ENCODE assay signal across 13 mouse cellular contexts in genomic region chr13:97453090-97453430, GRCm38 (mm10).
DNase-seq lines count a peak whose midpoint lies in the region; ATAC-seq and TF ChIP-seq lines count a peak whose summit lies in the region.
"Had no signal": no experiment of that assay in that cellular context is flagged by ENCODE, and none has a peak within 500 bp of the region (broad histone marks: within the 10 kb centered on the region; RNA-seq: fewer than 3 reads in every experiment).

No protein-coding gene starts in this region.

- no peak for TF ChIP-seq POLR2A in thymus, adult 2 months (IDR thresholded peaks at IDR 0.05; ENCODE audit: control insufficient read depth, extremely low read depth, insufficient read depth, low read length, poor library complexity)

- no peak for TF ChIP-seq CTCF in thymus, adult 2 months (IDR thresholded peaks at IDR 0.05; ENCODE audit: borderline replicate concordance, control insufficient read depth, extremely low read depth, insufficient read depth, low read length, poor library complexity)

- 0 out of 2 replicates have a peak overlapping the region, but pooled peaks have one; percentile 15 for H3K27ac ChIP-seq in hindbrain, embryonic 13.5 days
- no peak overlapping the region for H3K27ac ChIP-seq in hindbrain, embryonic 12.5 days
- 0 out of 2 replicates have a peak overlapping the region, but pooled peaks have one; percentile 28 for H3K27ac ChIP-seq in intestine, embryonic 14.5 days (ENCODE audit: low read depth)
- H3K27ac ChIP-seq in thymus, adult 2 months (ENCODE audit: control insufficient read depth, insufficient read depth, low read length) = no peak overlapping the region
- H3K27ac ChIP-seq: neural tube, embryonic 12.5 days had no signal

- H3K27me3 ChIP-seq in hindbrain, embryonic 13.5 days = no peaks in the 10 kb centered on the region
- no peaks in the 10 kb centered on the region for H3K27me3 ChIP-seq in hindbrain, embryonic 12.5 days
- no peaks in the 10 kb centered on the region for H3K27me3 ChIP-seq in intestine, embryonic 14.5 days (replicated peaks; ENCODE audit: control insufficient read depth, insufficient read depth, low read length)
- no peaks in the 10 kb centered on the region for H3K27me3 ChIP-seq in thymus, adult 2 months (ENCODE audit: control insufficient read depth, insufficient read depth, low read length)
- H3K27me3 ChIP-seq: neural tube, embryonic 12.5 days had no signal

- peak; percentile 74 for DNase-seq in embryo, embryonic 10 days (ENCODE audit: low spot score)
- no peak for DNase-seq in intestine, embryonic 14.5 days (ENCODE audit: low spot score)
- no peak for DNase-seq in cerebellum, adult 8-10 months
- DNase-seq in urinary bladder, adult 2 months (ENCODE audit: low spot score) = no peak
- no peak for DNase-seq in thymus, adult 2 months
- DNase-seq: heart, adult 11 months; kidney, adult 9 months; lung, postnatal 36 days; thymus, postnatal 14 days had no signal

- H3K9ac ChIP-seq in hindbrain, embryonic 13.5 days = no peak overlapping the region
- H3K9ac ChIP-seq in hindbrain, embryonic 12.5 days = no peak overlapping the region
- H3K9ac ChIP-seq in intestine, embryonic 14.5 days (ENCODE audit: low read length) = no peak overlapping the region
- H3K9ac ChIP-seq: neural tube, embryonic 12.5 days had no signal

- H3K36me3 ChIP-seq in hindbrain, embryonic 13.5 days = no peaks in the 10 kb centered on the region
- H3K36me3 ChIP-seq in hindbrain, embryonic 12.5 days = no peaks in the 10 kb centered on the region
- H3K36me3 ChIP-seq in intestine, embryonic 14.5 days (ENCODE audit: control insufficient read depth, insufficient read depth, low read length) = no peaks in the 10 kb centered on the region
- H3K36me3 ChIP-seq in thymus, adult 2 months (ENCODE audit: control insufficient read depth, insufficient read depth, low read length) = no peaks in the 10 kb centered on the region
- H3K36me3 ChIP-seq: neural tube, embryonic 12.5 days had no signal

- H3K9me3 ChIP-seq in hindbrain, embryonic 13.5 days = no peaks in the 10 kb centered on the region
- no peaks in the 10 kb centered on the region for H3K9me3 ChIP-seq in hindbrain, embryonic 12.5 days (replicated peaks)
- no peaks in the 10 kb centered on the region for H3K9me3 ChIP-seq in intestine, embryonic 14.5 days (ENCODE audit: control insufficient read depth, low read length)
- H3K9me3 ChIP-seq: neural tube, embryonic 12.5 days had no signal

- H3K4me1 ChIP-seq in hindbrain, embryonic 13.5 days (replicated peaks) = peaks cover 17% of the 10 kb centered on the region
- H3K4me1 ChIP-seq in hindbrain, embryonic 12.5 days = peaks cover 22% of the 10 kb centered on the region
- peaks cover 27% of the 10 kb centered on the region for H3K4me1 ChIP-seq in intestine, embryonic 14.5 days (replicated peaks; ENCODE audit: control insufficient read depth, insufficient read depth, low read length)
- H3K4me1 ChIP-seq in thymus, adult 2 months (replicated peaks; ENCODE audit: control insufficient read depth, insufficient read depth, low read length) = peaks cover 38% of the 10 kb centered on the region

- no peak overlapping the region for H3K4me2 ChIP-seq in hindbrain, embryonic 13.5 days
- no peak overlapping the region for H3K4me2 ChIP-seq in hindbrain, embryonic 12.5 days (replicated peaks)
- H3K4me2 ChIP-seq in intestine, embryonic 14.5 days (ENCODE audit: low read length) = no peak overlapping the region
- H3K4me2 ChIP-seq: neural tube, embryonic 12.5 days had no signal

- 18% methylated on average over 5 of the region's 5 CpGs for WGBS in hindbrain, embryonic 13.5 days
- 13% methylated on average over 5 of the region's 5 CpGs for WGBS in hindbrain, embryonic 12.5 days
- WGBS in intestine, embryonic 14.5 days = 13% methylated on average over 5 of the region's 5 CpGs
- 75% methylated on average over 5 of the region's 5 CpGs for WGBS in thymus, adult 2 months

- ATAC-seq in hindbrain, embryonic 13.5 days (ENCODE audit: low FRiP score) = no peak
- ATAC-seq in hindbrain, embryonic 12.5 days (ENCODE audit: low FRiP score) = no peak
- ATAC-seq in intestine, embryonic 14.5 days (replicated peaks; ENCODE audit: low FRiP score, low TSS enrichment, low read depth) = no peak
- ATAC-seq in megakaryocyte-erythroid progenitor cell, adult 5-6 weeks (replicated peaks; ENCODE audit: low FRiP score, low TSS enrichment, poor library complexity, severe bottlenecking) = peak; percentile 87

- no peak overlapping the region for H3K4me3 ChIP-seq in hindbrain, embryonic 13.5 days
- no peak overlapping the region for H3K4me3 ChIP-seq in hindbrain, embryonic 12.5 days
- H3K4me3 ChIP-seq in intestine, embryonic 14.5 days (ENCODE audit: low read depth, low read length) = no peak overlapping the region
- H3K4me3 ChIP-seq in thymus, adult 2 months (ENCODE audit: control insufficient read depth, insufficient read depth, low read length) = no peak overlapping the region
- H3K4me3 ChIP-seq: neural tube, embryonic 12.5 days had no signal

Comparison
In these comparisons a context has a peak if more than half of its experiments do, and no peak if none do; other contexts are left out.
1. H3K27ac ChIP-seq: peak in hindbrain, embryonic 13.5 days (single experiment) and intestine, embryonic 14.5 days (single experiment); none in hindbrain, embryonic 12.5 days (single experiment) and thymus, adult 2 months (single experiment).